Mouse (Mus musculus) gastrocnemius, adult 18-20 months (tissue): ENCODE measurements at regions not wholly inside any gene's neighbourhood (a gene's known extent, or its start where the extent isn't known, plus 50 kb on each side); places are given as distances from the start of the nearest gene placed in this dataset.

Experiments used
- DNase-seq: peaks from one replicate; pipeline ENCODE4 v3.0.0; 2021; ENCODE audit warnings: low spot score

GRCm38 (mm10) chr1:19951050-19951679 is 666.7 kb downstream of the Pkhd1 start:
- DNase-seq = no peak

GRCm38 (mm10) chr1:19951680-19952248 is 666.1 kb downstream of the Pkhd1 start:
- no peak for DNase-seq

GRCm38 (mm10) chr1:19973364-19973763 is 644.5 kb downstream of the Pkhd1 start:
- DNase-seq = no peak

GRCm38 (mm10) chr1:19973981-19974380 is 643.9 kb downstream of the Pkhd1 start:
- DNase-seq = no peak

GRCm38 (mm10) chr1:19975436-19975835 is 642.4 kb downstream of the Pkhd1 start:
- DNase-seq = no peak

- DNase-seq = no peak
Observed at GRCm38 (mm10) chr1:19981189-19981588, 636.7 kb downstream of the Pkhd1 start.

GRCm38 (mm10) chr1:19982791-19983190 is 635.1 kb downstream of the Pkhd1 start:
- no peak for DNase-seq

- no peak for DNase-seq
Observed at GRCm38 (mm10) chr1:19983504-19983903, 634.4 kb downstream of the Pkhd1 start.

GRCm38 (mm10) chr1:19989921-19990320 is 627.9 kb downstream of the Pkhd1 start:
- no peak for DNase-seq
